Mouse (Mus musculus): ENCODE measurements at regions not wholly inside any gene's neighbourhood (a gene's known extent, or its start where the extent isn't known, plus 50 kb on each side); places are given as distances from the start of the nearest gene placed in this dataset.

GRCm38 (mm10) chr13:44121932-44122331, 337.4 kb downstream of the Cd83 start:
- no peak for DNase-seq (ENCODE audit: extremely low spot score in 1 of 2, low spot score in 1 of 2)

GRCm38 (mm10) chr13:44126198-44126597, 341.6 kb downstream of the Cd83 start:
- DNase-seq (ENCODE audit: extremely low spot score in 1 of 2, low spot score in 1 of 2), result no peak

DNA sequence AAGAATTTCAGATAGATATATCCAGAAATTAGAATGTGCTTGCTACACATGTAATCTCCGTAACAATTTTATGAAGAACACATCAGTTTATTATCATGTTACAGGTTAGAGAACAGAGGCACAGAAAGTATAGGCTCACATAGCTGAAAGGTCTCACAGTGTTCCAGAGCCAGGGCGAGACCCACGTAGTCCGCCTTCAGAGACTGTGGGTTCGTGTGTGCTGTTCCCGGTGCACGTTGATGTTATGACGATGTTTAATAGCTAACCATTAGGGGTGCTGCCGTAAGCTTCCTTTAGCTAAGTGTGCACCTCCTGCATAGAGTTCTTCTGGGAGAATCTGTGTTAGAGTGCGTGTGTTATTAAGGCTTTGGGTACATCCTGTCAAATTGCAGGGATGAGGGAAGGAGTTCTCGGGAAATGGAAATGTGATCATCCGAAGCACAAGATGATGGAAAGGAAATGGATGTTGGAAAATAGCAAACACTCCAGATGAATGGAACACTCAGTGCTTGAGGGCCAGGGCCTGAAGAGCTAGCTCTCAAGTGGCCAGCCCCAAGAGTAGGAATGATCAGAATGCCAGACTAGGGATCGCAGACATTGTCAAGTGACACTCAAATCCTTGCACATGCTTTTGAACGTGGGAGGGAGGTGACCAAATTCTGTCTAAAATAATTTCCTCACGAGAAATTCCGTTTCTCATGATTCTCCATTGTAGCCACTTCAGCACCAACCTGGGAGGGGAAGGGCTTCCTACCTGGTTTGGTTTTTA, 344.1 kb downstream of the Cd83 start:
- DNase-seq (ENCODE audit: extremely low spot score in 1 of 2, low spot score in 1 of 2), result no peak

DNA sequence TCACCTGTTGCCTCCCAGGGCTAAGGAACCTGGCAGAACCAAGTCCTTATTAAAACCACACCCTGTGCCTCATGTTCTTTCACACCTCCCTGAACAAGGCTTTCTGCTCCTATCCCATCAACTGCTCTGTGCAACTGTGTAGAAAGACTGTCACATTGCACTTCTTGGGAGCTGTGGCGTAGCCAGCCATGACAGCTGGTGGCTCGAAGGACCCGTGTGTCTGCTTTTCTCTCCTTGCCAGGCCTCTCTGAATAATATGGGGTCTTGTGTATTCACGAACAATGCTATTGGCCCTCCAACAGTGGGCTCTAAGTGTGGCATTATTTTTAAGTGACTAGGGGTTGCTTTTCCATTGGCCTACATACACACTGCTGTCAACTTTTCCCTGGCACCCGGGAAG, 347.3 kb downstream of the Cd83 start:
- DNase-seq (ENCODE audit: extremely low spot score in 1 of 2, low spot score in 1 of 2), result no peak

- no peak for DNase-seq (ENCODE audit: extremely low spot score in 1 of 2, low spot score in 1 of 2)
Measured at GRCm38 (mm10) chr13:44132510-44132909, 347.9 kb downstream of the Cd83 start.

GRCm38 (mm10) chr13:44133436-44133835, 348.9 kb downstream of the Cd83 start:
- no peak for DNase-seq (ENCODE audit: extremely low spot score in 1 of 2, low spot score in 1 of 2)

GRCm38 (mm10) chr13:44141181-44141580, 356.6 kb downstream of the Cd83 start:
- no peak for DNase-seq (ENCODE audit: extremely low spot score in 1 of 2, low spot score in 1 of 2)

- DNase-seq (ENCODE audit: extremely low spot score in 1 of 2, low spot score in 1 of 2), result no peak
Measured at GRCm38 (mm10) chr13:44145441-44145840, 360.9 kb downstream of the Cd83 start.

GRCm38 (mm10) chr13:44147841-44148240, 363.3 kb downstream of the Cd83 start:
- DNase-seq (ENCODE audit: extremely low spot score in 1 of 2, low spot score in 1 of 2), result no peak

- DNase-seq (ENCODE audit: extremely low spot score in 1 of 2, low spot score in 1 of 2), result no peak
Measured at GRCm38 (mm10) chr13:44149499-44149898, 364.9 kb downstream of the Cd83 start.

GRCm38 (mm10) chr13:44151526-44151925, 367.0 kb downstream of the Cd83 start:
- DNase-seq (ENCODE audit: extremely low spot score in 1 of 2, low spot score in 1 of 2), result no peak

- no peak for DNase-seq (ENCODE audit: extremely low spot score in 1 of 2, low spot score in 1 of 2)
Measured at GRCm38 (mm10) chr13:44152806-44153613, 368.4 kb downstream of the Cd83 start.

DNA sequence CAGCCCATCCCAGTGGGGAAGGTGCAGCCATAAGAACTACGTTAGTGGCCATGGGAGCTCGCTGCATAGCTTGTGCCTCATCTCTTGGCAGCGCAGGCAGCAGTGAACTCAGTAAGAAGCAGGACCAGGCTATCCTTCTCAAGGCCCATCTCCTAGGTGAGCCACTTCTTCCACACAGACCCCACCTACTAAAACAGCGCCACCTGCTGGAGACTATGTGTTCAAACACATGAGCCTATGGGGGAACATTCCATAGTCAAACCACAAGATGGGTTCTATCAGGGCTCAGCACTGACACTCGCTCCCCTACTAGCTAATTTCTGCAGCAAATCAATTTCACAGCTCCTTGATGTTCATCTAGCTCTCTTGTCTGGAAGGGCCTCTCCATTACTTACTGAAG, 369.2 kb downstream of the Cd83 start:
- DNase-seq (ENCODE audit: extremely low spot score in 1 of 2, low spot score in 1 of 2), result no peak

GRCm38 (mm10) chr13:44155956-44156355, 371.4 kb downstream of the Cd83 start:
- DNase-seq (ENCODE audit: extremely low spot score in 1 of 2, low spot score in 1 of 2), result no peak

DNA sequence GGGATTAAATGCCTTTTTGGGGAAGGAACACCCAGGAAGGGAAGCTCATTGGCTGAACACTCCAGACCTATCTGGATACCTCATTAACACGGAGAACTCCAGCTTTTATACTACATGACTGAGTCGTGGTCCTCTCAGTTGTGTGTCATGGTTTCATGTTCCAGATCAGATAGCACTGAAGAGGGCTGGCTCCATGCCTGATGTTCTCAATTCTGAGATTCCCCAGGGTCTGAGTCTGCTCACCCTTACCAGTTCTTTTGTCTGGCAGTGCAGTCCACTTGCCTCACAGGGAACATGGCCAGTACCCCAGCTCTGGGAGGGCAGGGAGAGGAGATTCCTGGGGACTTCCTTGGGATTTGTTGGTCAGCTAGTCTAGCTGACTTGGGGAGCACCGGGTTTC, 372.0 kb downstream of the Cd83 start:
- DNase-seq (ENCODE audit: extremely low spot score in 1 of 2, low spot score in 1 of 2), result no peak

GRCm38 (mm10) chr13:44157236-44157635, 372.7 kb downstream of the Cd83 start:
- DNase-seq (ENCODE audit: extremely low spot score in 1 of 2, low spot score in 1 of 2), result no peak

- DNase-seq (ENCODE audit: extremely low spot score in 1 of 2, low spot score in 1 of 2), result no peak
Measured at GRCm38 (mm10) chr13:44158364-44158763, 373.8 kb downstream of the Cd83 start.

GRCm38 (mm10) chr13:44159346-44159745, 374.8 kb downstream of the Cd83 start:
- no peak for DNase-seq (ENCODE audit: extremely low spot score in 1 of 2, low spot score in 1 of 2)

DNA sequence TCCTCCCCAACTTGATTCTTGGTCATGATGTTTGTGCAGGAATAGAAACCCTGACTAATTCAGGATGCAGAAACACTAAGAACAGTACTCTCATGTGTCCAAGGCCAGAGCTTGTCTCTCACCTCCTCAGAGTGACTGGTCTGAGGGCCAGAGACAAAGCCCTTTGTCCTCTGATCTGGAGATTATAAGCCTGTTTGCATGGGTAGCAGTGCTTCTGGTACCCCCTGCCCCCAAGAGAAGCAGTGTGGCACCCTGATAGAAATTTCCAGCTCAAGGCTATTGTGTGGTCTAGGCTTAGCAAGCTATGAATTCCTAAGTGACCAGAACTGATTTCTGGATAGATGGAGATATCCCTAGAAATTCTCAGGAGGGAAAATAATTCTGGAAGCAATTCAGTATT, 380.2 kb downstream of the Cd83 start:
- no peak for DNase-seq (ENCODE audit: extremely low spot score in 1 of 2, low spot score in 1 of 2)

- no peak for DNase-seq (ENCODE audit: extremely low spot score in 1 of 2, low spot score in 1 of 2)
Measured at GRCm38 (mm10) chr13:44167186-44167585, 382.6 kb downstream of the Cd83 start.

GRCm38 (mm10) chr13:44168186-44168585, 383.6 kb downstream of the Cd83 start:
- no peak for DNase-seq (ENCODE audit: extremely low spot score in 1 of 2, low spot score in 1 of 2)

GRCm38 (mm10) chr13:44171639-44172038, 387.1 kb downstream of the Cd83 start:
- DNase-seq (ENCODE audit: extremely low spot score in 1 of 2, low spot score in 1 of 2), result no peak

Data from frontal cortex, adult 2 months (tissue).